Mouse (Mus musculus) heart, postnatal 0 days (tissue): ENCODE data around the gene Pdzrn3.

Experiments
- CTCF ChIP-seq: IDR thresholded peaks from 2 replicates; pipeline ENCODE4 v1.5.1; 2016; ENCODE audit warnings: antibody characterized with exemption, control low read depth, low read depth
- EP300 ChIP-seq: IDR thresholded peaks from 2 replicates; pipeline ENCODE4 v1.6.1; 2016; ENCODE audit warnings: antibody characterized with exemption, low read depth

DNA sequence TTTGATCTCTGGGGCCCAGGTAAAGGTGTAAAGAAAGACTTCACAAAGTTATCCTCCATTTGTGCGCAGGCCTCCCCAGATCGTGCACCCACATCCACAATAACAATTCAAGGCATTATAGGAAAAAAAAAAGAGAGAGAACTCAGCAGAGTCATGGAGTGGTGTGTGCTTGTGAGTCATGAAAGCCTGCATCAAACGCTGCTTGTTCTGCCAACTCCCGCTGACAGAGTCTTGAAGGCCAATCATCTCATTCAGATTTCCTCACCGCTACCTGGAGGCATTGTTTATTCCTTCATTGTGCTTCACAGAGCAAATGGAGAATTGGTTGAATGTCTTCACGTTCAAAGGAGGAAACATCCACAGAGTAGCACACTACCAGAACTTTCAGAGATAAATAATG, 6.8 kb upstream of the Pdzrn3 start:
- TF ChIP-seq CTCF (no peak), EP300 (no peak)
